In the genomic region with DNA sequence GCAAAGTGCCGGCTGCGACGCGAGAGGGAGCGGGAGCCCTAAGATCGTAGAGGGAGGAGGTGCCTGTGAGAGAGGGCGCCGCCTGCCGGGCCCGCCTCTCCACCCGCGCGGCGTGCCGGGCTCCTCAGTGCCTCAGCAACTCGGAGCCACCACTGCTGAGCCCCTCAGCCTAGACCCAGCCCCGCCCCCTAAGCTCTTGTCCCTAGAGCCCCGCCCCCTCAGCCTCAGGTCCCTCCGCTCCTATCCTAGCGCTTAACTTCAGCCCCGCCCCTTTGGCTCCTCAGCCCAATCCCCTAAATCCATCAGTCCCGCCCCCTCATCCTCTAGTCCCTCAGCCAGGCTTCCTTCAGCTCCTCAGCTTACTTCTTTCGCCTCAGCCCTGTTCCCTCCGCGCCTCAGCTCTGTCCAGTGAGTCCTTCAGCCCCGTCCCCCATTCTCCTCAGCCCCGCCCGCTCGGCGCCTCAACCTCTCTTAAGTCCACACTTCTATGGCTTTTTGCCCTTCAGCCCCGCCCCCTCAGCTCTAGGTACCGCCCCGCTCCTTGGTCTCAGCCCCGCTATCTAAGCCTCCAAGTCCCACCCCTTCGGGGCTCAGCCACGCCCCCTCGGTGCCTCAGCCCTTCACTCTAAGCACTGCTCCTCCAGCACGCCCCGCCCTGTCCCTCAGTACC, we compare ENCODE assay signal across 8 mouse cellular contexts. TPM values are rescaled to one million over a fixed set of nuclear protein-coding genes. Genes with fewer than 3 reads are reported as not detected.
A peak's percentile ranks its signal among the peaks of the same experiment; 100 is the strongest.
DNase-seq lines count a peak whose midpoint lies in the region; ATAC-seq and TF ChIP-seq lines count a peak whose summit lies in the region.

A gene (minus strand): TSS at position 38 of the 670 bp plus-strand sequence.

- H3K27ac ChIP-seq in embryonic fibroblast, embryonic 13.5 days (ENCODE audit: insufficient read depth, low read length): no peak within 1 kb of the TSS
- peak within 1 kb of the TSS; percentile 22; the same call in 1 of the 2 replicates for H3K27ac ChIP-seq in limb, embryonic 13.5 days
- H3K27ac ChIP-seq in midbrain, embryonic 15.5 days: peak within 1 kb of the TSS; percentile 59

- DNase-seq in A20 (ENCODE audit: low read depth, low spot score): peak; percentile 95
- DNase-seq in brain, adult 2 months (ENCODE audit: low read depth, low spot score): peak; percentile 95
- peak; percentile 47 to 54 for DNase-seq in heart, adult 9 months (ENCODE audit: low spot score in 2 of 2)
- peak; percentile 77 for DNase-seq in kidney, adult 9 months
- DNase-seq in spleen, adult 18-20 months: peak; percentile 59 to 65

- no peaks in the 10 kb centered on the region for H3K36me3 ChIP-seq in limb, embryonic 13.5 days
- H3K36me3 ChIP-seq in midbrain, embryonic 15.5 days (replicated peaks): no peaks in the 10 kb centered on the region

- WGBS in limb, embryonic 13.5 days: under 1% methylated on average over 34 of the region's 39 CpGs
- WGBS in midbrain, embryonic 15.5 days: 2% methylated on average over 35 of the region's 39 CpGs

- peak within 1 kb of the TSS; percentile 40 for H3K4me3 ChIP-seq in embryonic fibroblast, embryonic 13.5 days (ENCODE audit: insufficient read depth, low read length)
- H3K4me3 ChIP-seq in limb, embryonic 13.5 days: peak within 1 kb of the TSS; percentile 72
- H3K4me3 ChIP-seq in midbrain, embryonic 15.5 days: peak within 1 kb of the TSS; percentile 68

- no peak for TF ChIP-seq POLR2A in embryonic fibroblast, embryonic 13.5 days (IDR thresholded peaks at IDR 0.05; ENCODE audit: low read depth, low read length)

- peaks cover 5% of the 10 kb centered on the region; the same call in 1 of the 2 replicates for H3K4me1 ChIP-seq in embryonic fibroblast, embryonic 13.5 days (ENCODE audit: control insufficient read depth, insufficient read depth, low read length)
- peaks cover 18% of the 10 kb centered on the region for H3K4me1 ChIP-seq in limb, embryonic 13.5 days
- H3K4me1 ChIP-seq in midbrain, embryonic 15.5 days: peaks cover 15% of the 10 kb centered on the region

- H3K27me3 ChIP-seq in limb, embryonic 13.5 days: peaks cover 24% of the 10 kb centered on the region
- H3K27me3 ChIP-seq in midbrain, embryonic 15.5 days (replicated peaks): peaks cover 10% of the 10 kb centered on the region; the same call in 1 of the 2 replicates

- peak; percentile 94 for ATAC-seq in limb, embryonic 13.5 days (ENCODE audit: low FRiP score, low read depth)
- peak; percentile 95 for ATAC-seq in midbrain, embryonic 15.5 days (replicated peaks)

- TF ChIP-seq CTCF in embryonic fibroblast, embryonic 13.5 days (IDR thresholded peaks at IDR 0.05; ENCODE audit: borderline replicate concordance, insufficient read depth, low read length): peak; percentile 48; the same call in 1 of the 2 replicates

- H3K4me2 ChIP-seq in limb, embryonic 13.5 days (replicated peaks): peak within 1 kb of the TSS; percentile 99
- peak within 1 kb of the TSS; percentile 95 for H3K4me2 ChIP-seq in midbrain, embryonic 15.5 days

- peak within 1 kb of the TSS; percentile 81 for H3K9ac ChIP-seq in limb, embryonic 13.5 days
- H3K9ac ChIP-seq in midbrain, embryonic 15.5 days: peak within 1 kb of the TSS; percentile 62

- H3K9me3 ChIP-seq in limb, embryonic 13.5 days: peaks cover 7% of the 10 kb centered on the region; the same call in 1 of the 2 replicates
- peaks cover 3% of the 10 kb centered on the region; the same call in 1 of the 2 replicates for H3K9me3 ChIP-seq in midbrain, embryonic 15.5 days

RNA-seq across cellular contexts. Expression of the gene that starts here (rescaled TPM):
- 39.6 and 56.0 TPM in 2 replicates for polyA plus RNA-seq in embryonic fibroblast, embryonic 13.5 days (2011; ENCODE audit: insufficient read length, low read depth, missing spikeins)
- 10.3 and 11.1 TPM in 2 replicates for polyA plus RNA-seq in limb, embryonic 13.5 days (2015; fragmentation: Nextera tagmentation; extraction: Ambion mirVana)
- 23.3 and 25.9 TPM in 2 replicates for polyA plus RNA-seq in midbrain, embryonic 15.5 days (2015; fragmentation: Nextera tagmentation; extraction: Ambion mirVana)
